Mouse (Mus musculus) olfactory bulb, adult 2 months (tissue): ENCODE data around the gene Krtdap. TPM values are rescaled to one million over a fixed set of nuclear protein-coding genes. Genes with fewer than 3 reads are reported as not detected.

Experiments
- H3K27ac ChIP-seq: fragments of 200-500 bp; 2 replicates; pipeline ENCODE4 v1.5.1; 2012; ENCODE audit warnings: low read depth, low read length; ENCODE audit not compliant: insufficient read depth
- H3K4me1 ChIP-seq: fragments of 200-500 bp; 2 replicates; pipeline ENCODE4 v1.6.1; 2012; ENCODE audit warnings: low read length; ENCODE audit not compliant: control insufficient read depth, insufficient read depth
- H3K4me3 ChIP-seq: fragments of 200-500 bp; 2 replicates; pipeline ENCODE4 v1.5.1; 2012; ENCODE audit warnings: mild to moderate bottlenecking, low read depth, low read length, moderate library complexity; ENCODE audit not compliant: insufficient read depth
- CTCF ChIP-seq: fragments of 200-500 bp; IDR thresholded peaks from 2 replicates; pipeline ENCODE4 v1.5.1; 2012; ENCODE audit warnings: low read depth, mild to moderate bottlenecking, low read length, moderate library complexity; ENCODE audit not compliant: insufficient read depth
- POLR2A ChIP-seq: fragments of 200-500 bp; IDR thresholded peaks from 2 replicates; pipeline ENCODE4 v1.6.1; 2012; ENCODE audit warnings: mild to moderate bottlenecking, low read depth, low read length, moderate library complexity; ENCODE audit not compliant: insufficient read depth
- WGBS: fragments of 180-500 bp; shearing (Covaris S2); methylation state at CpG from one replicate; pipeline ENCODE4 v1.1.7; 2018; 5-methylcytosine and 5-hydroxymethylcytosine counted together
- polyA plus RNA-seq: library from polyadenylated mRNA; stranded (reverse); fragments of >200 nt; gene quantifications from 2 replicates; pipeline ENCODE4 v1.2.4, GENCODE M21; 2012; ENCODE audit warnings: low replicate concordance; ENCODE audit not compliant: missing spikeins, insufficient read depth, insufficient read length

The Krtdap gene
- polyA plus RNA-seq, 1 experiment = not detected

DNA sequence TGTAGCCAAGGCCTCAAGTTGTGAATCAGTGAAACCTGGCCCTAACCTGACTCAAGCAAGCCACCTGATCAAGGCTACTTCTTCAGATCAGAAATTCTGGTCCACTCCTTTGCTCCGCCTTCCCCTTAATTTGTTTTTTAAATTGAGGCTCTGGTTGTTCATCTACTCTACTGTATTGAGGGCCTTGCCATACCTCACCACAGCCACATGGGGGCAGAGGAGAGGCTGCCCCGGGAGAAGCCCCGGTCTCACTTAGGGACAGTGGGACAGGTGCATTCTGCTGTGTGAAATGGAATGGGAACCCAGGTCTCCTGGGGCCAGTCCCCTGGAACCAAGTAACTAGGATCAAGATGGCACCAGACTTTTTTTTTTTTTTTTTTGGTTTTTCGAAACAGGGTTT, 5.9 kb upstream of the Krtdap start:
- 0 out of 2 replicates have a peak, but pooled peaks have one; percentile 33 for TF ChIP-seq CTCF
- TF ChIP-seq POLR2A = no peak
- H3K4me3 ChIP-seq = no peak overlapping the region
- WGBS = 72% methylated on average over 4 of the region's 4 CpGs
- peaks cover 14% of the 10 kb centered on the region for H3K4me1 ChIP-seq
- no peak overlapping the region for H3K27ac ChIP-seq

GRCm38 (mm10) chr7:30782658-30783057, 5.0 kb upstream of the Krtdap start:
- WGBS = 82% methylated on average over 3 of the region's 3 CpGs
- Histone ChIP-seq H3K4me1 (peaks cover 12% of the 10 kb centered on the region), H3K4me3 (no peak overlapping the region), H3K27ac (no peak overlapping the region)
- TF ChIP-seq CTCF = no peak
- no peak for TF ChIP-seq POLR2A

DNA sequence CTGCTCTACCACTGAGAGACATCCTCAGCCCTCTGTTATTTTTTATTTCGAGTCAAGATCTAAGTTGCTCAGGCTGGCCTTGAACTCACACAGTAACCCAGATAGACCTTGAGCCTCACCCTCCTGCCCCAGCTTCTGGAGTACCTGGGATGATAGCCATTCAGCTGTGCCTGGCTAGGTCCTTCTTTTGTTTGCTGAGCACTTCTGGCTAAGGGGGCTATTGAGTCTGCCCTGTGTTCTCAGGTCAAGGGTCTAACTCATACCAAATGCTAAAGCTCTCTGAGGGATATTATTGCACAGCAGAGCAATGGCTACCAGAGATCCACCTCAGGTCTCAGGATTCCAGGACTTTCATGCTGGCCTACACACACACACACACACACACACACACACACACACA, 2.5 kb upstream of the Krtdap start:
- H3K4me1 ChIP-seq = peaks cover 20% of the 10 kb centered on the region
- H3K4me3 ChIP-seq = no peak overlapping the region
- TF ChIP-seq CTCF (no peak), POLR2A (no peak)
- no peak overlapping the region for H3K27ac ChIP-seq
- 80% methylated on average over 1 of the region's 1 CpGs for WGBS

DNA sequence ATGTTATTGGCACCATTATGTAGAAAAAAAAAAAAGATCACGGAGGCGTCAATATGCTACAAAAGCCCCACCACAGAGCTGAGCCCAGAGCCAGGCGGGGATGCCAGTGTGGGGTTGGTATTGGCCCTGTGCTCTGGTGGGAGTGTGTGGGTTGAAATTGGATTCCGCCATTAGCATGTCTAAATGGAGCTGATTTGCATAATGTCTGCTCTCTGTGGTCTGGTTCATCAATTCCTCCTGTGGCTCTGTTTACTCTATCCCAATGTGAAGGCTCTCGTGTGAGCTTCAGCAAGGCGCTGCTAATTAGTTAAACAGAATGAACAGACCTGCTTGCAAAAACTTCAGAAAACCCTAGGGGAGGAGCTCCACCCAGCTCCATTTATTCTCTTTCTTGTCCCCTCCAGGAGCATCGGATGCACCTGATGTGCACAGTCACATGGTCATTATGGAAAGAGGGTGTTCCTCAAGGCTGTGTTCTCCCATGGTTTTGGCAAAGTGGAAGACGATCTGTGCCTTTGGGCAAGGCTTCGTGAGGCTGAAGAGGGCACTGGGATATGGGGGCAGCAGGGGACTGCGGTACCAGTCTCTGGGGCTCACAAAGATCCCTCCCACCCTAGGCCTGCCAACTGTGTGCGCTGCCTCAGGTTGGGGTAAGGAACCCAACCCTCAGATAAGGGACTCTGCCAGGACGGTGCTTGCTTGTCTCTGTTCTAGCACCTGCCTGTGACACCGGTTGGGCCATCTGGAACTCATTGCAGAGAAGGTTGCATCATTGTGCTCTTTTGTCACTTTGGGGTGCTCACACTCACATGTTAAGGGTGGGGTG, 1.8 kb upstream of the Krtdap start:
- Histone ChIP-seq H3K4me3 (no peak overlapping the region), H3K27ac (no peak overlapping the region), H3K4me1 (peaks cover 23% of the 10 kb centered on the region)
- no peak for TF ChIP-seq POLR2A
- TF ChIP-seq CTCF = no peak
- WGBS = 58% methylated on average over 13 of the region's 13 CpGs

DNA sequence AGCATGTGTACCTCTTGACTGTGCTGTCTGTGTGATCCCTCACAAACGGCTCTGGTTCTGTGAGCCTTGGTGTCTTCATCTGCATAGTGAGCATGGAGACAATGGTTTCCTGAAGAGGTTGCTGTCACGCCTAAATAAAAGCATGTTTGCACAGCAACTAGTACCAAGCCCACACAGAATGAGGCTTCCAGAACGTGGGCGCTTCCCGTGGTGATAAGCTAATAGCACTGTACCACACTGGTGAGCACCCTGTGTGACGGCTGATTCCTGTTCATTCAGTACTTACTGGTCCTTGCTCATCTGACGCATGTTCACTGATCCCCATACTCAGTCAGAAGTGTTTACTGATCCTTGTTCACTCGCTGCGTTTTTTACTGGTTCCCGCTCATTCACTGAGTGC, 2.4 kb downstream of the Krtdap start:
- H3K4me1 ChIP-seq = peaks cover 23% of the 10 kb centered on the region
- H3K27ac ChIP-seq = no peak overlapping the region
- TF ChIP-seq POLR2A (no peak), CTCF (no peak)
- no peak overlapping the region for H3K4me3 ChIP-seq
- whole genome bisulfite sequencing = 42% methylated on average over 10 of the region's 10 CpGs

DNA sequence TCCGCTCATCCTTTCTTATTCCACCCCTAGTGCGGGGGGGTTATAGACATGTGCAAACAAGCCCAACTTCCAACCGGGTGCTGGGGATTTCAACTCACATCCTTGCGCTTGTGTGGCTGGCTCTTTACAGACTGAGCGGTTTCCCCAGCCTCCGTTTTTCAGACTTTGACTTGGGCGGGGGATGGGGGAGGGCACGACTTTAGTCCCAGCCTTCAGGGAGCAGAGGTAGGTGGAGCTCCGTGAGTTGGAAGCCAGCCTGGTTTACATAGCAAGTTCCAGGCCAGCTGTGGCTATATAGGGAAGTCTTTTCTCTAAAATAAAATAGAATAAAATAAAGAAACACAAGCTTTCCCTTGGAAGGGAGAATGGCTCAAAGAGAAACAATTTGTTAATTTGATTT, 4.2 kb downstream of the Krtdap start:
- Histone ChIP-seq H3K4me3 (no peak overlapping the region), H3K4me1 (peaks cover 15% of the 10 kb centered on the region), H3K27ac (no peak overlapping the region)
- no peak for TF ChIP-seq POLR2A
- TF ChIP-seq CTCF = no peak
- WGBS = 36% methylated on average over 9 of the region's 9 CpGs

DNA sequence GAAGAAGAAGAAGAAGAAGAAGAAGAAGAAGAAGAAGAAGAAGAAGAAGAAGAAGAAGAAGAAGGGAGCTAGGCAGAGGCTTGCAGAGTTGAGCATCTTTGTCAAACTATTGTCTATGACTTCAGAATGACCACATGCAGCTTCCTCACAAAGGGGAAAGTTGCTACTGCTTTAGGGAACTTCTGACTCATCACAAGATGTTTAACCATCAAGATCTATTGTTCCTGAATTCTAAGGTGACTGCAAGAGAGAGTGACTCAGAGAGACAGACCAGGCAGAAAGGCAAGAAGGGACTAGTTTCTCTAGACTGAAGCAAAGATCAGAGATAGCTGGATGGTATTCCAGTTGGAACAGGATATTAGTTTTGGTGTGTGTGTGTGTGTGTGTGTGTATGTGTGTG, 7.2 kb downstream of the Krtdap start:
- Histone ChIP-seq H3K4me3 (no peak overlapping the region), H3K4me1 (peaks cover 3% of the 10 kb centered on the region), H3K27ac (no peak overlapping the region)
- TF ChIP-seq POLR2A (no peak), CTCF (no peak)

- Histone ChIP-seq H3K27ac (no peak overlapping the region), H3K4me3 (no peak overlapping the region), H3K4me1 (no peaks in the 10 kb centered on the region)
- WGBS = 88% methylated on average over 1 of the region's 1 CpGs
- TF ChIP-seq POLR2A = no peak
- TF ChIP-seq CTCF = no peak
Measured at GRCm38 (mm10) chr7:30796790-30797189, 9.1 kb downstream of the Krtdap start.

DNA sequence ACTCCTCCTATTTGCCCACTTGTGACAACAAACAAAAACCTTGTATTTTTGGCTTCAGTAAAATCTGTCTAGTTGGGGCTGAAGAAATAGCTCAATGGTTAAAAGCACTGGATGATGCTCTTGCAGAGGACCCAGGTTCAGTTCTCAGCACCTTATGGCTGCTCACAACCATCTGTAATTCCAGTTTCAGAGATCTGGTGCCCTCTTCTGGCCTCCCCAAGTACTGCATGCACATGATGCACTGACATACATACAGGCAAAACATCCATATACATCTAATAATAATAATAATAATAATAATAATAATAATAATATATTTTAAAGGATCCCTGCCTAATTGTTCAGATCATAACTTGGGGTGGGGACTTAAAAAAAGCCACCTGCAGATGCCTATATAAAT, 13.0 kb downstream of the Krtdap start:
- no peak overlapping the region for H3K4me3 ChIP-seq
- TF ChIP-seq CTCF = no peak
- no peaks in the 10 kb centered on the region for H3K4me1 ChIP-seq
- H3K27ac ChIP-seq = no peak overlapping the region

DNA sequence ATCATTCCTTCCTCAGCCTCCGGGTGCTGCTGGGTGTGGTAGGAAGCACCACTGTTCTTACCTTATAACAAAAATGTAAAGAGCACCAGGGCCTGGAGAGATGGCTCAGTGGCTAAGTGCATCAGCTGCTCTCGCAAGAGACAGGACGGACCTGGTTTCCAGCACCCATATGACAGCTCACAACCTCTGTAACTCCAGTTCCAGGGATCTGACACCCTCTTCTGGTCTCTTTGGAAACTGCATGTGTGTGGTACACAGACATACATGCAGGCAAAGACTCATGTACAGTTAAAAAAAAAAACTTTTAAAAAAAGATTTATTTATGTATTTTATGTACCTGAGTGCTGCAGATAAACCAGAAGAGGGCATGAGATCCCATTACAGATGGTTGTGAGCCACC, 15.6 kb downstream of the Krtdap start:
- TF ChIP-seq POLR2A (no peak), CTCF (no peak)
- Histone ChIP-seq H3K4me3 (no peak overlapping the region), H3K27ac (no peak overlapping the region), H3K4me1 (no peaks in the 10 kb centered on the region)
- WGBS = 95% methylated on average over 3 of the region's 3 CpGs
